14 mouse cellular contexts compared by ENCODE assay signal in genomic region chr2:124616746-124617145, GRCm38 (mm10).
DNase-seq lines count a peak whose midpoint lies in the region; ATAC-seq lines count a peak whose summit lies in the region.
"Had no signal": no experiment of that assay in that cellular context is flagged by ENCODE, and none has a peak within 500 bp of the region (broad histone marks: within the 10 kb centered on the region; RNA-seq: fewer than 3 reads in every experiment).

No protein-coding gene starts in this region.

- no peaks in the 10 kb centered on the region for H3K9me3 ChIP-seq in neural tube, embryonic 13.5 days
- H3K9me3 ChIP-seq: embryonic facial prominence, embryonic 12.5 days had no signal

- ATAC-seq in neural tube, embryonic 13.5 days (ENCODE audit: low read depth), result no peak
- ATAC-seq: forebrain, postnatal 0 days had no signal

- peak overlapping the region; percentile 68 for H3K4me2 ChIP-seq in neural tube, embryonic 13.5 days
- H3K4me2 ChIP-seq: embryonic facial prominence, embryonic 12.5 days had no signal

- H3K4me1 ChIP-seq in neural tube, embryonic 13.5 days (replicated peaks), result peaks cover 99% of the 10 kb centered on the region

- DNase-seq in cerebellum, adult 9-10 months, result peak; percentile 9
- DNase-seq in cerebellum, adult 9-11 months, result no peak
- peak; percentile 24 for DNase-seq in kidney, adult 9 months
- no peak for DNase-seq in kidney, adult 8-10 months
- no peak for DNase-seq in neural tube, embryonic 10.5 days (ENCODE audit: extremely low spot score, low spot score)
- no peak for DNase-seq in thymus, adult 18-20 months
- no peak for DNase-seq in adrenal gland, adult 18-20 months (ENCODE audit: low spot score in 2 of 2)
- DNase-seq: adrenal gland, postnatal 36 days; cerebellum, adult 11-12 months; forebrain, postnatal 0 days; right cerebral cortex, adult 18-20 months; thymus, postnatal 36 days had no signal

- WGBS in neural tube, embryonic 13.5 days, result 59% methylated on average over 4 of the region's 4 CpGs

- H3K27me3 ChIP-seq in neural tube, embryonic 13.5 days, result no peaks in the 10 kb centered on the region
- H3K27me3 ChIP-seq: embryonic facial prominence, embryonic 12.5 days had no signal

- 0 out of 2 replicates have a peak overlapping the region, but pooled peaks have one; percentile 2 for H3K27ac ChIP-seq in neural tube, embryonic 13.5 days (replicated peaks)
- H3K27ac ChIP-seq: embryonic facial prominence, embryonic 12.5 days had no signal

- no peak overlapping the region for H3K9ac ChIP-seq in neural tube, embryonic 13.5 days
- H3K9ac ChIP-seq: embryonic facial prominence, embryonic 12.5 days; forebrain, postnatal 0 days had no signal

- no peak overlapping the region for H3K4me3 ChIP-seq in neural tube, embryonic 13.5 days
- H3K4me3 ChIP-seq: embryonic facial prominence, embryonic 12.5 days had no signal

- no peaks in the 10 kb centered on the region for H3K36me3 ChIP-seq in neural tube, embryonic 13.5 days
- H3K36me3 ChIP-seq: embryonic facial prominence, embryonic 12.5 days had no signal

Comparison
In these comparisons a context has a peak if more than half of its experiments do, and no peak if none do; other contexts are left out.
1. DNase-seq: peak in cerebellum, adult 9-10 months (single experiment) and kidney, adult 9 months (single experiment); none in cerebellum, adult 9-11 months (single experiment), kidney, adult 8-10 months (0 of 2), neural tube, embryonic 10.5 days (single experiment), thymus, adult 18-20 months (0 of 2) and adrenal gland, adult 18-20 months (0 of 2).